Mouse (Mus musculus): Measurements from ENCODE around the gene Tet2.

DNA sequence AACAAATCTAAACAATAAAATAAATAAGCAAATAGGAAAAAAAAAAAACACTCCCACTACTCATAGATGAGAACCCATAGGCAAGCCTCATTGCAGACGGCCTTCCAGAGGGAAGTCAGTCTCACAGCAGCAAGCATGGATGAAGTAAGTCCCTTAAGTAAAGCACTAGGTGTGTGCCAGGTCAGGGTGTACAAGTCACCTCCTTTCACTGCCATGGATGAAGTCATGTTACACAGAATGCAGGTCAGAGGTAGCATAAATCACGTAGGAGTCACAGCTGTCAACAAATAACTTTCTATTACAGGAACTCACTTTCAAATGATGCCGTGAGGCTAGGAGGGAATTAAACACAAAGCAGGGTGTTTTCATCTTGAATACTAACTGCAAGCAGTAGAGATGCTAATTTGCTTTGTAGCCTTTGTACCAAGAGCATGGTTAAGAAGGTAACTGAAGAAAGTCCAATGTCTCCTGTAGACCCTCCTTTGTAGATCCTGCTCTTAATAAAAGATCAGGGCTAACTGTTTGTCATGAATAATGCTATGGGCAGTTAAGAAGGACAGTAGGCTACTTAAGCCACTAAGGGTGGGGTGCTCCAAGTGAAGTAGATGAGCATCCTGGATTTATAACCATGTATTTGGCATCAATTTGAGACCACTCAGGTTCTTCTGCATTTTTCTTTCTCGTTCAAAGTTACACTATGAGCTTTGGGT, 20.4 kb downstream of the Tet2 start:
- TF ChIP-seq CTCF (IDR thresholded peaks at IDR 0.05; ENCODE audit: low read depth, low read length): no peak
- no peak for TF ChIP-seq POLR2A (IDR thresholded peaks at IDR 0.05; ENCODE audit: borderline replicate concordance, low read depth, low read length)

Data from bone marrow macrophage, adult 2 months (primary cell).